Mouse (Mus musculus): Measurements from ENCODE around the gene Kcng3.

Kcng3 gene

GRCm38 (mm10) chr17:83630787-83631678 is 662 bp downstream of the Kcng3 start:
- DNase-seq (ENCODE audit: low read depth, low spot score) = no peak

- DNase-seq (ENCODE audit: low read depth, low spot score) = no peak
Observed at GRCm38 (mm10) chr17:83613907-83614306, 17.8 kb downstream of the Kcng3 start.

- DNase-seq (ENCODE audit: low read depth, low spot score) = no peak
Observed at GRCm38 (mm10) chr17:83609532-83609931, 22.2 kb downstream of the Kcng3 start.

GRCm38 (mm10) chr17:83600976-83601375 is 30.7 kb downstream of the Kcng3 start:
- no peak for DNase-seq (ENCODE audit: low read depth, low spot score)

- DNase-seq (ENCODE audit: low read depth, low spot score) = no peak
Observed at GRCm38 (mm10) chr17:83595966-83596365, 35.7 kb downstream of the Kcng3 start.

- DNase-seq (ENCODE audit: low read depth, low spot score) = no peak
Observed at GRCm38 (mm10) chr17:83594526-83594925, 37.2 kb downstream of the Kcng3 start.

- no peak for DNase-seq (ENCODE audit: low read depth, low spot score)
Observed at GRCm38 (mm10) chr17:83593396-83593795, 38.3 kb downstream of the Kcng3 start.

- no peak for DNase-seq (ENCODE audit: low read depth, low spot score)
Observed at GRCm38 (mm10) chr17:83588663-83589341, 42.9 kb downstream of the Kcng3 start.

GRCm38 (mm10) chr17:83587731-83588130 is 44.0 kb downstream of the Kcng3 start:
- no peak for DNase-seq (ENCODE audit: low read depth, low spot score)

- DNase-seq (ENCODE audit: low read depth, low spot score) = no peak
Observed at GRCm38 (mm10) chr17:83582585-83582984, 49.1 kb downstream of the Kcng3 start.

GRCm38 (mm10) chr17:83580734-83581133 is 51.0 kb downstream of the Kcng3 start:
- no peak for DNase-seq (ENCODE audit: low read depth, low spot score)

- DNase-seq (ENCODE audit: low read depth, low spot score) = no peak
Observed at GRCm38 (mm10) chr17:83576810-83577371, 54.8 kb downstream of the Kcng3 start.

GRCm38 (mm10) chr17:83574615-83575014 is 57.1 kb downstream of the Kcng3 start:
- no peak for DNase-seq (ENCODE audit: low read depth, low spot score)

GRCm38 (mm10) chr17:83573128-83573527 is 58.6 kb downstream of the Kcng3 start:
- DNase-seq (ENCODE audit: low read depth, low spot score) = no peak

GRCm38 (mm10) chr17:83572366-83572765 is 59.3 kb downstream of the Kcng3 start:
- no peak for DNase-seq (ENCODE audit: low read depth, low spot score)

GRCm38 (mm10) chr17:83567375-83567774 is 64.3 kb downstream of the Kcng3 start:
- DNase-seq (ENCODE audit: low read depth, low spot score) = no peak

GRCm38 (mm10) chr17:83565506-83565905 is 66.2 kb downstream of the Kcng3 start:
- no peak for DNase-seq (ENCODE audit: low read depth, low spot score)

GRCm38 (mm10) chr17:83564119-83564820 is 67.4 kb downstream of the Kcng3 start:
- no peak for DNase-seq (ENCODE audit: low read depth, low spot score)

GRCm38 (mm10) chr17:83563703-83564111 is 68.0 kb downstream of the Kcng3 start:
- DNase-seq (ENCODE audit: low read depth, low spot score) = no peak

GRCm38 (mm10) chr17:83562153-83563010 is 69.3 kb downstream of the Kcng3 start:
- DNase-seq (ENCODE audit: low read depth, low spot score) = no peak

GRCm38 (mm10) chr17:83559081-83559480 is 72.6 kb downstream of the Kcng3 start:
- no peak for DNase-seq (ENCODE audit: low read depth, low spot score)
